Mouse (Mus musculus) forebrain, embryonic 11.5 days (tissue): ENCODE measurements around the gene Sgcd. TPM values are rescaled to one million over a fixed set of nuclear protein-coding genes. Genes with fewer than 3 reads are reported as not detected.
A peak's percentile ranks its signal among the peaks of the same experiment; 100 is the strongest.

Source experiments
- ATAC-seq: fragments of 200-750 bp; cut with Nextera tagmentation; replicated peaks from 2 replicates; pipeline ENCODE4 v1.8.0; 2017; ENCODE audit warnings: moderate TSS enrichment; ENCODE audit not compliant: low FRiP score
- DNase-seq: peaks from one replicate; pipeline ENCODE4 v3.0.0-alpha.2; 2017; ENCODE audit warnings: low spot score
- H3K27ac ChIP-seq: fragments of 300-500 bp; sonication (generic); 2 replicates; pipeline ENCODE4 v1.5.1; 2014; ENCODE audit warnings: low read depth, low read length
- H3K27me3 ChIP-seq: fragments of 300-500 bp; sonication (generic); 2 replicates; pipeline ENCODE4 v1.6.1; 2014; ENCODE audit warnings: mild to moderate bottlenecking, low read length, mixed read lengths; ENCODE audit not compliant: control insufficient read depth, insufficient read depth
- H3K36me3 ChIP-seq: fragments of 300-500 bp; sonication (generic); 2 replicates; pipeline ENCODE4 v1.6.1; 2014; ENCODE audit warnings: mild to moderate bottlenecking, low read length, moderate library complexity, mixed read lengths; ENCODE audit not compliant: control insufficient read depth, insufficient read depth
- H3K4me1 ChIP-seq: fragments of 300-500 bp; sonication (generic); replicated peaks from 2 replicates; pipeline ENCODE4 v1.6.1; 2014; ENCODE audit warnings: low read length, mixed read lengths; ENCODE audit not compliant: control insufficient read depth, insufficient read depth
- H3K4me2 ChIP-seq: fragments of 300-500 bp; sonication (generic); 2 replicates; pipeline ENCODE4 v1.6.1; 2014; ENCODE audit warnings: low read depth, mild to moderate bottlenecking, low read length, moderate library complexity, mixed read lengths; ENCODE audit not compliant: severe bottlenecking
- H3K4me3 ChIP-seq: fragments of 300-500 bp; sonication (generic); 2 replicates; pipeline ENCODE4 v1.5.1; 2014; ENCODE audit warnings: low read depth, low read length
- H3K9ac ChIP-seq: fragments of 300-500 bp; sonication (generic); 2 replicates; pipeline ENCODE4 v1.6.1; 2014; ENCODE audit warnings: low read length
- H3K9me3 ChIP-seq: fragments of 300-500 bp; sonication (generic); 2 replicates; pipeline ENCODE4 v1.6.1; 2016; ENCODE audit warnings: low read length, mixed read lengths; ENCODE audit not compliant: control insufficient read depth
- WGBS: fragments of 180-500 bp; shearing (Covaris S2); extraction: QIAGEN DNeasy Blood & Tissue Kit; methylation state at CpG from one replicate; pipeline ENCODE4 v1.1.7; 2014; 5-methylcytosine and 5-hydroxymethylcytosine counted together
- polyA plus RNA-seq: library from polyadenylated mRNA; unstranded; fragments of >200 nt; fragmentation: Nextera tagmentation; extraction: Ambion mirVana; gene quantifications from 2 replicates; pipeline ENCODE4 v1.2.1, GENCODE M21; 2014

Sgcd gene
- polyA plus RNA-seq, 1 experiment from 2014 or later, result 2.3 TPM

- DNase-seq, result no peak
- WGBS, result 93% methylated on average over 2 of the region's 2 CpGs
- Histone ChIP-seq H3K4me3 (no peak overlapping the region), H3K9ac (no peak overlapping the region), H3K27ac (no peak overlapping the region), H3K9me3 (no peaks in the 10 kb centered on the region), H3K36me3 (no peaks in the 10 kb centered on the region), H3K4me2 (no peak overlapping the region), H3K4me1 (no peaks in the 10 kb centered on the region), H3K27me3 (no peaks in the 10 kb centered on the region)
- no peak for ATAC-seq
Measured at GRCm38 (mm10) chr11:46882456-46882855, 1106.3 kb downstream of the Sgcd start.

DNA sequence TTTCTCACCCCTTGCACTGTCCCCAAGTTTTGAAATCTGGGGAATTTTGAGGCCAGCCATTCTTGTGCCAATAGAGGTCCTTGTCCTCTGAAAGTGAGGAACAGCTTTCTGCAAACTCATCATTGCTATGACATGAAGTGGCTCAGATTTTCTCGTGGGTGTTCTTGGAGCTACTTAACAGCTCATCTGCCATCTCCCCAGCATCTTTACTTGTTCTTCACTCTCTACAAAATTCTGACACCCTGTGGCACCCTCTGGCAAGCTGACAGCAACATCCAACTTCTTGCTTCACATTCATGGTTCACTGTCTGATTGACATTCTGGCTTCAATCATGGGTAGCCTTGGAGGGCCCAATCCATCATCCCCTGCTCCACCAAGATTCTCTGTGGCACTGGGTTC, 1113.0 kb downstream of the Sgcd start:
- WGBS, result 83% methylated on average over 1 of the region's 1 CpGs
- no peaks in the 10 kb centered on the region for H3K9me3 ChIP-seq
- H3K9ac ChIP-seq, result no peak overlapping the region
- no peak overlapping the region for H3K4me3 ChIP-seq
- H3K27me3 ChIP-seq, result no peaks in the 10 kb centered on the region
- H3K27ac ChIP-seq, result no peak overlapping the region
- ATAC-seq, result no peak
- H3K4me1 ChIP-seq, result no peaks in the 10 kb centered on the region
- H3K4me2 ChIP-seq, result no peak overlapping the region
- no peak for DNase-seq
- no peaks in the 10 kb centered on the region for H3K36me3 ChIP-seq

DNA sequence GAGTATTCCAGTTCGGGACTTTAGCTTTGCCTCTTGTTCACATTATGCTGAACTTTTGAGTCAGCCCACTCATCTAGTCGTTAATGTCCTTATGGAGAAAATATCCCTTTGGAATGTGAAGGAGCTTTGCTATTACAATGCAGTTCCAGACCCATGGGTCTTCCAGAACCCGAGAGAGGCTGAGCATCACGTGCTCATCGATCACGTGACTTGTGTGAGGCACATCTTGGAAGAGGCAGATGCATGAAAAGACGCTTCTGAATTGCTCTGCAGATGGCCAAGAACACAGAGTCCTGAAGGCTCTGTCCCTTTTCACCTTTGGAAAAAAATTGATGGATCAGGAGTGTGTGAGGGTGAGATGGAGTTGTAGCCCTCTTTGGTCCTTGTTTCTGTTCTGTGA, 1120.2 kb downstream of the Sgcd start:
- Histone ChIP-seq H3K4me3 (no peak overlapping the region), H3K4me1 (no peaks in the 10 kb centered on the region), H3K27ac (no peak overlapping the region), H3K9ac (no peak overlapping the region), H3K9me3 (no peaks in the 10 kb centered on the region), H3K36me3 (no peaks in the 10 kb centered on the region), H3K4me2 (no peak overlapping the region), H3K27me3 (no peaks in the 10 kb centered on the region)
- 79% methylated on average over 7 of the region's 7 CpGs for WGBS
- DNase-seq (no peak), ATAC-seq (no peak)

DNA sequence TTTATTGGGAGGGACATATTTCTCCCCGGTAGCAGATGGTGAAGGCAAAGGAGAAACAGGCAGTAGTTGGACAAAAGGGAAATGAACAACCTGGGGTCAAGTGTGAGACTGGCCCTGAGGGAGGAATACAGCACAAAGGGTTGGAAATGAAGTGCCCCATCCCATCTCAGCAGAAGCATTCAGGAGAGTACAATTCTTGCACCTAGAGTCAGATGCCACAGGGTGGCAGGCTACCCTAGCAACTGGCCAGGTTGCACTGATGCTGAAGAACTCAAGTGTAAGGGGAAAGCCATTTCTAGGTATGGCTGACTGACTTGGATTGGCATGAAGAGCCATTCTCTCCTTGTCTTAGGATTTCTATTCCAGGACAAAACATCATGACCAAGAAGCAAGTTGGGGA, 1124.0 kb downstream of the Sgcd start:
- H3K9ac ChIP-seq, result no peak overlapping the region
- 84% methylated on average over 1 of the region's 1 CpGs for WGBS
- H3K4me3 ChIP-seq, result no peak overlapping the region
- H3K4me1 ChIP-seq, result no peaks in the 10 kb centered on the region
- H3K27ac ChIP-seq, result no peak overlapping the region
- no peaks in the 10 kb centered on the region for H3K36me3 ChIP-seq
- no peak for DNase-seq
- no peaks in the 10 kb centered on the region for H3K9me3 ChIP-seq
- no peak; the same call in 1 of the 2 replicates for ATAC-seq
- no peak overlapping the region for H3K4me2 ChIP-seq
- H3K27me3 ChIP-seq, result no peaks in the 10 kb centered on the region

GRCm38 (mm10) chr11:46848221-46848971, 1140.4 kb downstream of the Sgcd start:
- H3K27ac ChIP-seq, result no peak overlapping the region
- H3K4me2 ChIP-seq, result no peak overlapping the region
- H3K36me3 ChIP-seq, result no peaks in the 10 kb centered on the region
- no peak overlapping the region for H3K9ac ChIP-seq
- DNase-seq (no peak), ATAC-seq (peak; percentile 71)
- no peaks in the 10 kb centered on the region for H3K9me3 ChIP-seq
- WGBS, result 34% methylated on average over 8 of the region's 8 CpGs
- no peaks in the 10 kb centered on the region for H3K27me3 ChIP-seq
- H3K4me1 ChIP-seq, result no peaks in the 10 kb centered on the region
- H3K4me3 ChIP-seq, result no peak overlapping the region

DNA sequence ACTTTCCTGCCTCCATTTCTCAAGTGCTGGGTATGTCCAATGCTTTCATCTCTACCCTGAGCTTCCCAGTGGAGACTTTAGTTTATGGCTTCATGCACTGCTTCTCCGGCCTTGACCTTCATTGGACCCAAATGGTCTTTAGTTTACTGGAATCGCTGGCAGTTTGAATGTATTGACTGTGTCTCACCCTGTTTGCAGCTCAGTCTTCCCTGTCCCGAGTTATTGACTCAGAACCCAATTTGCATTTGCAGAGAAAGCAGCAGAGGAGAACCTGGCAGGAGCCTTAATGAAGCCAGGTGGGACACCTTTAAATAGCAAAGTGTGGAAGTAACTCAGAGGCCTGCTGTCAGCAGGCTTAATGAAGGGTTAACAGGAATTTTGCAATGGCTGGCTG, 1140.9 kb downstream of the Sgcd start:
- no peaks in the 10 kb centered on the region for H3K27me3 ChIP-seq
- H3K9me3 ChIP-seq, result no peaks in the 10 kb centered on the region
- no peak overlapping the region for H3K4me2 ChIP-seq
- no peak overlapping the region for H3K9ac ChIP-seq
- 36% methylated on average over 3 of the region's 3 CpGs for WGBS
- H3K27ac ChIP-seq, result no peak overlapping the region
- no peaks in the 10 kb centered on the region for H3K36me3 ChIP-seq
- no peaks in the 10 kb centered on the region for H3K4me1 ChIP-seq
- DNase-seq (no peak), ATAC-seq (peak; percentile 11; the same call in 1 of the 2 replicates)
- H3K4me3 ChIP-seq, result no peak overlapping the region

- DNase-seq, result no peak
- H3K27ac ChIP-seq, result no peak overlapping the region
Measured at GRCm38 (mm10) chr11:46846661-46847060, 1142.1 kb downstream of the Sgcd start.

More at GRCm38 (mm10) chr11:46846661-46847060, 1142.1 kb downstream of the Sgcd start:
- Histone ChIP-seq H3K4me1 (no peaks in the 10 kb centered on the region), H3K4me3 (no peak overlapping the region), H3K36me3 (no peaks in the 10 kb centered on the region), H3K9ac (no peak overlapping the region), H3K9me3 (no peaks in the 10 kb centered on the region), H3K4me2 (no peak overlapping the region), H3K27me3 (no peaks in the 10 kb centered on the region)
- no peak for ATAC-seq
- WGBS, result 53% methylated on average over 1 of the region's 1 CpGs
